8 mouse cellular contexts compared by ENCODE assay signal in the genomic region with DNA sequence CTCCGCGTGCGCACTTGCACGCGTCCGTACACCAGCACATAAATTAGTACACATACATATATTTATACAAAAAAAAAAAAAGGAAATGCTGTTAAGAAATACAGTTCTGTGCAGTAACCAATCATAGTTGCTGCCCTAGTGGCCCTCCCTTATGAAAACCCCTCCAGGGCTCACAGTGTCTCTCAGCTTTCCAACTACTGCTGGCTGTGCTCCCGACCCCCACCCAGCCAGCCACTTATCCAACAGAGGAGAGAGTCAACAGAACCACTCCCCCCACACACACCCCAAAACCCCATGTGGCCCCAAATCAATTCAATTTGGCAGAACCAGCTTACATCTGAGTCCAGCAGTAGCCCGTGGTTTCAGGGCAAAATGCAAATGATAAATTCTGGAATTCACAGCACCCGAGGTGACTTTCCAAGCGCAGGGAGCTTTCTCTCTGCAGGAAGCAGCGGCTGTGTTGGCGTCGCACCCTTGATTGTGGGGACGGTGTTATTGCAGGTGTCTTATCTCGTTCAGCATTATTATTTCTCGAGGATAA. TPM values are rescaled to one million over a fixed set of nuclear protein-coding genes. Genes with fewer than 3 reads are reported as not detected.
A peak's percentile ranks its signal among the peaks of the same experiment; 100 is the strongest.
DNase-seq lines count a peak whose midpoint lies in the region; ATAC-seq and TF ChIP-seq lines count a peak whose summit lies in the region.
"Had no signal": no experiment of that assay in that cellular context is flagged by ENCODE, and none has a peak within 500 bp of the region (broad histone marks: within the 10 kb centered on the region; RNA-seq: fewer than 3 reads in every experiment).

No protein-coding gene starts in this region.

- no peak for DNase-seq in liver, embryonic 11.5 days (ENCODE audit: low spot score)
- no peak for DNase-seq in liver
- DNase-seq in forebrain, postnatal 0 days, result no peak
- no peak for DNase-seq in left cerebral cortex, postnatal 14 days (ENCODE audit: low spot score in 2 of 2)
- DNase-seq in adrenal gland, adult 2 months, result no peak
- DNase-seq: thymus, adult 2 months had no signal

- H3K27ac ChIP-seq in liver, embryonic 11.5 days (ENCODE audit: low read depth, low read length), result no peak overlapping the region
- peak overlapping the region; percentile 22; the same call in 1 of the 2 replicates for H3K27ac ChIP-seq in forebrain, postnatal 0 days (ENCODE audit: low read depth, low read length)
- peak overlapping the region; percentile 44; the same call in 1 of the 2 replicates for H3K27ac ChIP-seq in limb, embryonic 13.5 days
- peak overlapping the region; percentile 40; the same call in 1 of the 2 replicates for H3K27ac ChIP-seq in stomach, embryonic 15.5 days

- H3K4me3 ChIP-seq in liver, embryonic 11.5 days (ENCODE audit: low read depth, low read length), result no peak overlapping the region
- H3K4me3 ChIP-seq in forebrain, postnatal 0 days (ENCODE audit: low read depth, low read length), result no peak overlapping the region
- peak overlapping the region; percentile 16; the same call in 1 of the 2 replicates for H3K4me3 ChIP-seq in limb, embryonic 13.5 days
- H3K4me3 ChIP-seq in stomach, embryonic 15.5 days (replicated peaks), result peak overlapping the region; percentile 14

- H3K4me1 ChIP-seq in liver, embryonic 11.5 days (replicated peaks; ENCODE audit: control insufficient read depth, insufficient read depth, low read length), result peaks cover 3% of the 10 kb centered on the region; the same call in 1 of the 2 replicates
- H3K4me1 ChIP-seq in forebrain, postnatal 0 days (ENCODE audit: insufficient read depth), result peaks cover 17% of the 10 kb centered on the region
- peaks cover 36% of the 10 kb centered on the region for H3K4me1 ChIP-seq in limb, embryonic 13.5 days
- H3K4me1 ChIP-seq in stomach, embryonic 15.5 days, result peaks cover 32% of the 10 kb centered on the region

- H3K9me3 ChIP-seq in liver, embryonic 11.5 days (ENCODE audit: control insufficient read depth, low read length), result no peaks in the 10 kb centered on the region
- no peaks in the 10 kb centered on the region for H3K9me3 ChIP-seq in forebrain, postnatal 0 days (ENCODE audit: low read length)
- H3K9me3 ChIP-seq in limb, embryonic 13.5 days, result no peaks in the 10 kb centered on the region
- no peaks in the 10 kb centered on the region for H3K9me3 ChIP-seq in stomach, embryonic 15.5 days

- intact Hi-C loops in left cerebral cortex, postnatal 14 days (cut with DNase I), result no loop called here

- TF ChIP-seq CTCF in forebrain, postnatal 0 days (IDR thresholded peaks at IDR 0.05; ENCODE audit: low read depth), result no peak

- no peak overlapping the region for H3K9ac ChIP-seq in liver, embryonic 11.5 days (ENCODE audit: low read depth, low read length)
- 0 out of 2 replicates have a peak overlapping the region, but pooled peaks have one; percentile 6 for H3K9ac ChIP-seq in forebrain, postnatal 0 days
- peak overlapping the region; percentile 39; the same call in 1 of the 2 replicates for H3K9ac ChIP-seq in limb, embryonic 13.5 days
- no peak overlapping the region for H3K9ac ChIP-seq in stomach, embryonic 15.5 days

- 17% methylated on average over 16 of the region's 16 CpGs for WGBS in liver, embryonic 11.5 days
- 21% methylated on average over 16 of the region's 16 CpGs for WGBS in forebrain, postnatal 0 days
- WGBS in limb, embryonic 13.5 days, result 20% methylated on average over 16 of the region's 16 CpGs
- 19% methylated on average over 16 of the region's 16 CpGs for WGBS in stomach, embryonic 15.5 days

- peaks cover 47% of the 10 kb centered on the region for H3K27me3 ChIP-seq in liver, embryonic 11.5 days (replicated peaks; ENCODE audit: control insufficient read depth, insufficient read depth, low read length)
- no peaks in the 10 kb centered on the region for H3K27me3 ChIP-seq in forebrain, postnatal 0 days (ENCODE audit: insufficient read depth, low read length)
- H3K27me3 ChIP-seq in limb, embryonic 13.5 days, result peaks cover 32% of the 10 kb centered on the region
- 0 out of 2 replicates have a peak, but pooled peaks cover 11% of the 10 kb centered on the region for H3K27me3 ChIP-seq in stomach, embryonic 15.5 days (replicated peaks)

- ATAC-seq in liver, embryonic 11.5 days (replicated peaks; ENCODE audit: low FRiP score), result no peak
- peak; percentile 40; the same call in 1 of the 2 replicates for ATAC-seq in forebrain, postnatal 0 days
- ATAC-seq in limb, embryonic 13.5 days (ENCODE audit: low FRiP score, low read depth), result no peak
- no peak for ATAC-seq in stomach, embryonic 15.5 days (ENCODE audit: insufficient read depth, low FRiP score, low read depth)

- no peaks in the 10 kb centered on the region for H3K36me3 ChIP-seq in liver, embryonic 11.5 days (ENCODE audit: control insufficient read depth, insufficient read depth, low read length)
- H3K36me3 ChIP-seq in forebrain, postnatal 0 days (ENCODE audit: insufficient read depth), result no peaks in the 10 kb centered on the region
- H3K36me3 ChIP-seq in limb, embryonic 13.5 days, result no peaks in the 10 kb centered on the region
- no peaks in the 10 kb centered on the region for H3K36me3 ChIP-seq in stomach, embryonic 15.5 days

- peak overlapping the region; percentile 26 for H3K4me2 ChIP-seq in liver, embryonic 11.5 days
- peak overlapping the region; percentile 29 for H3K4me2 ChIP-seq in forebrain, postnatal 0 days (ENCODE audit: low read depth)
- H3K4me2 ChIP-seq in limb, embryonic 13.5 days (replicated peaks), result peak overlapping the region; percentile 54
- H3K4me2 ChIP-seq in stomach, embryonic 15.5 days, result peak overlapping the region; percentile 43

RNA-seq across cellular contexts. Expression of a gene that starts 36.7 kb away (rescaled TPM):
- polyA plus RNA-seq in liver, embryonic 11.5 days (2014; fragmentation: Nextera tagmentation; extraction: Ambion mirVana), result 8.0 TPM in 2 replicates
- total RNA-seq in forebrain, postnatal 0 days (2014; rRNA removed), result 56.9 and 71.6 TPM in 2 replicates
- polyA plus RNA-seq in forebrain, postnatal 0 days (2015; fragmentation: Nextera tagmentation; extraction: Ambion mirVana), result 13.1 and 19.9 TPM in 2 replicates
- 19.3 and 19.6 TPM in 2 replicates for polyA plus RNA-seq in limb, embryonic 13.5 days (2015; fragmentation: Nextera tagmentation; extraction: Ambion mirVana)
- 11.6 and 12.2 TPM in 2 replicates for polyA plus RNA-seq in stomach, embryonic 15.5 days (2015; fragmentation: Nextera tagmentation; extraction: Ambion mirVana)
- 10 to 100 TPM; 56.5 to 57.5 TPM for total RNA-seq in left cerebral cortex, postnatal 14 days (2021)
- total RNA-seq in adrenal gland, adult 2 months (2021), result 10 to 100 TPM; 21.1 to 24.6 TPM
- polyA plus RNA-seq in adrenal gland, adult 2 months (2012; rRNA removed), result 17.0 and 17.1 TPM in 2 replicates

Comparison
In these comparisons a context has a peak if more than half of its experiments do, and no peak if none do; other contexts are left out.
1. H3K4me3 ChIP-seq: peak in limb, embryonic 13.5 days (single experiment) and stomach, embryonic 15.5 days (single experiment); none in liver, embryonic 11.5 days (single experiment) and forebrain, postnatal 0 days (single experiment).
2. H3K9ac ChIP-seq: peak in forebrain, postnatal 0 days (single experiment) and limb, embryonic 13.5 days (single experiment); none in liver, embryonic 11.5 days (single experiment) and stomach, embryonic 15.5 days (single experiment).
3. Peak in every context shown above with its lines, with median percentiles within 50 percentile points of each other: H3K4me2 ChIP-seq.